Mouse (Mus musculus) neural tube, embryonic 11.5 days (tissue): ENCODE results near the gene Pak2. TPM values are rescaled to one million over a fixed set of nuclear protein-coding genes. Genes with fewer than 3 reads are reported as not detected.

Experiments
- ATAC-seq: fragments of 200-750 bp; cut with Nextera tagmentation; 2 replicates; pipeline ENCODE4 v1.8.0; 2017; ENCODE audit warnings: moderate number of reproducible peaks, mild to moderate bottlenecking, moderate TSS enrichment, moderate library complexity; ENCODE audit not compliant: insufficient read depth, low FRiP score, low TSS enrichment
- DNase-seq: peaks from one replicate; pipeline ENCODE4 v3.0.0-alpha.2; 2015; ENCODE audit warnings: low spot score
- H3K27ac ChIP-seq: fragments of 300-500 bp; sonication (generic); 2 replicates; pipeline ENCODE4 v1.5.1; 2014; ENCODE audit warnings: low read depth, mild to moderate bottlenecking, low read length
- H3K27me3 ChIP-seq: fragments of 300-500 bp; sonication (generic); 2 replicates; pipeline ENCODE4 v1.6.1; 2014; ENCODE audit warnings: mild to moderate bottlenecking, low read length, mixed read lengths; ENCODE audit not compliant: control insufficient read depth, insufficient read depth
- H3K36me3 ChIP-seq: fragments of 300-500 bp; sonication (generic); 2 replicates; pipeline ENCODE4 v1.6.1; 2014; ENCODE audit warnings: mild to moderate bottlenecking, low read length, moderate library complexity, mixed read lengths; ENCODE audit not compliant: control insufficient read depth, insufficient read depth
- H3K4me1 ChIP-seq: fragments of 300-500 bp; sonication (generic); 2 replicates; pipeline ENCODE4 v1.6.1; 2014; ENCODE audit warnings: low read length, mixed read lengths; ENCODE audit not compliant: control insufficient read depth, insufficient read depth
- H3K4me2 ChIP-seq: fragments of 300-500 bp; sonication (generic); 2 replicates; pipeline ENCODE4 v1.6.1; 2014; ENCODE audit warnings: low read depth, mild to moderate bottlenecking, moderate library complexity
- H3K4me3 ChIP-seq: fragments of 300-500 bp; sonication (generic); 2 replicates; pipeline ENCODE4 v1.5.1; 2014; ENCODE audit warnings: low read depth, low read length
- H3K9ac ChIP-seq: fragments of 300-500 bp; sonication (generic); 2 replicates; pipeline ENCODE4 v1.6.1; 2014; ENCODE audit warnings: mild to moderate bottlenecking, low read length
- H3K9me3 ChIP-seq: fragments of 300-500 bp; sonication (generic); 2 replicates; pipeline ENCODE4 v1.6.1; 2016; ENCODE audit warnings: low read length; ENCODE audit not compliant: control insufficient read depth
- WGBS: fragments of 180-500 bp; shearing (Covaris S2); extraction: QIAGEN DNeasy Blood & Tissue Kit; methylation state at CpG from one replicate; pipeline ENCODE4 v1.1.7; 2014; 5-methylcytosine and 5-hydroxymethylcytosine counted together
- polyA plus RNA-seq: library from polyadenylated mRNA; unstranded; fragments of >200 nt; fragmentation: Nextera tagmentation; extraction: Ambion mirVana; gene quantifications from 2 replicates; pipeline ENCODE4 v1.2.1, GENCODE M21; 2014

Pak2 gene
- polyA plus RNA-seq, 1 experiment from 2014 or later = 48.4 TPM

GRCm38 (mm10) chr16:32114968-32115695 lies 36.0 kb upstream of the Pak2 start:
- no peaks in the 10 kb centered on the region for H3K27me3 ChIP-seq
- DNase-seq = peak; percentile 85
- ATAC-seq = no peak
- H3K27ac ChIP-seq = no peak overlapping the region
- no peak overlapping the region for H3K4me2 ChIP-seq
- no peaks in the 10 kb centered on the region for H3K36me3 ChIP-seq
- WGBS = 20% methylated on average over 15 of the region's 15 CpGs
- no peak overlapping the region for H3K4me3 ChIP-seq
- no peak overlapping the region for H3K9ac ChIP-seq
- no peaks in the 10 kb centered on the region for H3K9me3 ChIP-seq
- no peaks in the 10 kb centered on the region for H3K4me1 ChIP-seq

- H3K9ac ChIP-seq = no peak overlapping the region
- 79% methylated on average over 10 of the region's 10 CpGs for WGBS
- no peaks in the 10 kb centered on the region for H3K9me3 ChIP-seq
- DNase-seq (no peak), ATAC-seq (no peak)
- no peak overlapping the region for H3K27ac ChIP-seq
- H3K4me2 ChIP-seq = no peak overlapping the region
- H3K4me3 ChIP-seq = no peak overlapping the region
- H3K4me1 ChIP-seq = no peaks in the 10 kb centered on the region
- H3K36me3 ChIP-seq = no peaks in the 10 kb centered on the region
- no peaks in the 10 kb centered on the region for H3K27me3 ChIP-seq
Observed at GRCm38 (mm10) chr16:32114406-32114805, 35.3 kb upstream of the Pak2 start.

GRCm38 (mm10) chr16:32113541-32114218 lies 34.5 kb upstream of the Pak2 start:
- Histone ChIP-seq H3K9ac (no peak overlapping the region), H3K9me3 (no peaks in the 10 kb centered on the region), H3K36me3 (no peaks in the 10 kb centered on the region), H3K4me2 (no peak overlapping the region), H3K4me3 (no peak overlapping the region), H3K4me1 (no peaks in the 10 kb centered on the region), H3K27me3 (no peaks in the 10 kb centered on the region), H3K27ac (no peak overlapping the region)
- no peak for ATAC-seq
- WGBS = 70% methylated on average over 23 of the region's 23 CpGs
- no peak for DNase-seq

- DNase-seq (no peak), ATAC-seq (no peak)
- no peak overlapping the region for H3K27ac ChIP-seq
- no peak overlapping the region for H3K4me3 ChIP-seq
- H3K27me3 ChIP-seq = no peaks in the 10 kb centered on the region
- H3K9ac ChIP-seq = no peak overlapping the region
- no peaks in the 10 kb centered on the region for H3K4me1 ChIP-seq
- no peaks in the 10 kb centered on the region for H3K9me3 ChIP-seq
- 84% methylated on average over 15 of the region's 15 CpGs for WGBS
- H3K36me3 ChIP-seq = no peaks in the 10 kb centered on the region
- H3K4me2 ChIP-seq = no peak overlapping the region
Observed at GRCm38 (mm10) chr16:32110951-32111699, 32.0 kb upstream of the Pak2 start.

- Histone ChIP-seq H3K9me3 (no peaks in the 10 kb centered on the region), H3K4me1 (no peaks in the 10 kb centered on the region), H3K9ac (no peak overlapping the region), H3K4me2 (no peak overlapping the region), H3K4me3 (no peak overlapping the region), H3K27ac (no peak overlapping the region), H3K36me3 (0 out of 2 replicates have a peak, but pooled peaks cover 2% of the 10 kb centered on the region), H3K27me3 (no peaks in the 10 kb centered on the region)
- DNase-seq (no peak), ATAC-seq (no peak)
- WGBS = 89% methylated on average over 2 of the region's 2 CpGs
Observed at GRCm38 (mm10) chr16:32108578-32108977, 29.4 kb upstream of the Pak2 start.

- no peaks in the 10 kb centered on the region for H3K4me1 ChIP-seq
- ATAC-seq (no peak), DNase-seq (no peak)
- H3K27me3 ChIP-seq = no peaks in the 10 kb centered on the region
- no peak overlapping the region for H3K4me3 ChIP-seq
- 86% methylated on average over 7 of the region's 7 CpGs for WGBS
- no peak overlapping the region for H3K27ac ChIP-seq
- no peaks in the 10 kb centered on the region for H3K9me3 ChIP-seq
- no peak overlapping the region for H3K9ac ChIP-seq
- no peak overlapping the region for H3K4me2 ChIP-seq
- 0 out of 2 replicates have a peak, but pooled peaks cover 2% of the 10 kb centered on the region for H3K36me3 ChIP-seq
Observed at GRCm38 (mm10) chr16:32108170-32108569, 29.0 kb upstream of the Pak2 start.

- H3K9me3 ChIP-seq = no peaks in the 10 kb centered on the region
- H3K36me3 ChIP-seq = peaks cover 2% of the 10 kb centered on the region; the same call in 1 of the 2 replicates
- H3K4me3 ChIP-seq = no peak overlapping the region
- no peak for DNase-seq
- H3K9ac ChIP-seq = no peak overlapping the region
- no peak overlapping the region for H3K27ac ChIP-seq
- H3K27me3 ChIP-seq = no peaks in the 10 kb centered on the region
- H3K4me1 ChIP-seq = no peaks in the 10 kb centered on the region
- 93% methylated on average over 12 of the region's 12 CpGs for WGBS
- H3K4me2 ChIP-seq = no peak overlapping the region
- ATAC-seq = no peak
Observed at GRCm38 (mm10) chr16:32107342-32108045, 28.4 kb upstream of the Pak2 start.

- Histone ChIP-seq H3K9me3 (no peaks in the 10 kb centered on the region), H3K9ac (no peak overlapping the region), H3K4me1 (no peaks in the 10 kb centered on the region), H3K4me2 (no peak overlapping the region), H3K27ac (no peak overlapping the region), H3K36me3 (peaks cover 4% of the 10 kb centered on the region; the same call in 1 of the 2 replicates), H3K4me3 (no peak overlapping the region), H3K27me3 (no peaks in the 10 kb centered on the region)
- no peak for ATAC-seq
- no peak for DNase-seq
- WGBS = 97% methylated on average over 1 of the region's 1 CpGs
Observed at GRCm38 (mm10) chr16:32105698-32106097, 26.6 kb upstream of the Pak2 start.
